Mouse (Mus musculus): ENCODE data around the gene Rin2.

DNA sequence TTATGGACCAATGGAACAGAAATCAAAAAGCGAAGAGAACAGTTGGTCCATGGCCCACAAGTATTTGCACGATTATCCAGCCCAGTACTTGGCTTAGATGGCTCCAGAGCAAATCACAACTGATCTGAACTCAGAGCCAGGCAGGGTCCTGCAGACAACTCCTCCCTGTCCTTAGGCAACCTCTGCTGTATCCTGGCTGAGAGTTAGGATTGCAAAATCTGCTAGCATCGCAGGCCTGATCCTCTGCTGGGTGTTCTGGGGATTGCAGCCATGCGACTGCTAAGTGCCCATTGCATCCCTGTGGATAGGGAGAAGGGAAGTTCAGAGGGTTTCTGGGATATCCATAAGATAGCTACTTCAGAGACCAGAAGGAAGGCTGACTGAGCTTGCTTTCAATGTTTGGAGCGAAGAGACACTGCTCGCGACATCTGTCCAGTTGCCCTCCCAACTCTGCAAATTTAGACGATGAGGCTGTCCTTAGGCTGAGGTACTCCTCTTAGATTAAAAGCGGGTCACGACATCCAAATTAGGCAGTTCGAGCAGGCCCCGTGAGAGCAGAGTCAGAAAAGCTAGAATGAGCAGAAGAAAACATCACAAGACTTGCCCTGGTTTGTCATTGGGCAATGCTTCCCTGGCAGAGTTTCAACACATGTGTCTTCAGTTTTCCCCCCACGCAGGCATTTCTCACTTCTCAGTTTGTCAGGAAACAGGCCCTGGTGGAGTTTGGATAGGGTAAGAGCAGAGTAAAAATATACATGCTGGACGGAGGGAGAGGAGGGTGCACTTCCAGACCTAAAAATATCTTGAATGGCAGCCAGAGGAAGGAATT, 213.1 kb downstream of the Rin2 start:
- TF ChIP-seq CTCF (IDR thresholded peaks at IDR 0.05; ENCODE audit: low read depth, low read length) (no peak), EP300 (IDR thresholded peaks at IDR 0.05; ENCODE audit: insufficient read depth, low read depth, low read length) (no peak), POLR2A (IDR thresholded peaks at IDR 0.05; ENCODE audit: insufficient read depth, low read length) (no peak)

Measured in ES-Bruce4 (cell line).